Mouse (Mus musculus): Measurements from ENCODE around the gene Coch.
"Not testable (repeated sequence)": the region's sequence is repeated elsewhere in the genome, so short reads cannot be mapped to it uniquely, and the experiment has no call there.

The Coch gene

DNA sequence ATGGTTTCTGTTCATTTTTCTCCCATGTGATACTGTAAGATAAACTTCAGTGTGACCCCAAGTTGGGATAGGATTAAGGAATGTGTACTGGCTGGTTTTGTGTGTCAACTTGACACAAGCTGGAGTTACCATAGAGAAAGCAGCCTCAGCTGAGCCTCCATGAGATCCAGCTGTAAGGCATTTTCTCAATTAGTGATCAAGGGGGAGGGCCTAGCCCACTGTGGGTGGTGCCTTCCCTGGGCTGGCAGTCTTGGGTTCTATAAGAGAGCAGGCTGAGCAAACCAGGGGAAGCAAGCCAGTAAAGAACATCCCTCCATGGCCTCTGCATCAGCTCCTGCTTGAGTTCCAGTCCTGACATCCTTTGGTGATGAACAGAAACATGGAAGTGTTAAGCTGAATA is 56.3 kb downstream of the Coch start:
- not testable (repeated sequence) for DNase-seq
